Mouse (Mus musculus): ENCODE measurements at regions not wholly inside any gene's neighbourhood (a gene's known extent, or its start where the extent isn't known, plus 50 kb on each side); places are given as distances from the start of the nearest gene placed in this dataset.
"Not testable (repeated sequence)": the region's sequence is repeated elsewhere in the genome, so short reads cannot be mapped to it uniquely, and the experiment has no call there.

DNA sequence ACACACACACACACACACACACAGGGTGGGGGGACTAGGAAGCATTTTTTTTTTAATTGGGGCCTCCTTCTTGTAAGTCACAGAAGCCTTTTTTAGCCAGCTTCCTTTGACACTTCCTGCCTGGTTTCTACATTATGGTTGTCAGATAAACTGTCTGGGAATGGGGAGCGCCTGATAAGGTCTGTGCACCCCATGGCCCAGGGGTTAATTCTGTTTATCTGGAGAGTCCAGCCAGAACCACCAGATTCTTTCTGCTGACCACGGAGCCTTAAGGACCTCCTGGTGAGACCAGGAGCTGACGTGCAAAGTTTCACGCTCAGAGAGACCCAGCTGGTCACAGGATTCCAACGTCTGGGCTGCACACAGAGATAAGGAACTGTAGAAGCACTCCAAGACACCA, 153.4 kb downstream of the Cand1 start:
- Histone ChIP-seq H3K36me3 (ENCODE audit: control insufficient read depth, insufficient read depth, low read length) (no peaks in the 10 kb centered on the region), H3K27me3 (ENCODE audit: control insufficient read depth, insufficient read depth, low read length) (no peaks in the 10 kb centered on the region), H3K4me2 (replicated peaks; ENCODE audit: low read depth, low read length) (no peak overlapping the region), H3K27ac (ENCODE audit: low read depth, low read length) (no peak overlapping the region), H3K4me3 (ENCODE audit: low read depth, low read length) (no peak overlapping the region), H3K9me3 (ENCODE audit: control insufficient read depth, low read length) (no peaks in the 10 kb centered on the region), H3K4me1 (replicated peaks; ENCODE audit: control insufficient read depth, insufficient read depth, low read length) (no peaks in the 10 kb centered on the region), H3K9ac (ENCODE audit: low read depth, low read length) (no peak overlapping the region)
- no peak for ATAC-seq (ENCODE audit: low FRiP score)
- no peak for DNase-seq (ENCODE audit: low spot score)
- 59% methylated on average over 5 of the region's 5 CpGs for whole genome bisulfite sequencing

DNA sequence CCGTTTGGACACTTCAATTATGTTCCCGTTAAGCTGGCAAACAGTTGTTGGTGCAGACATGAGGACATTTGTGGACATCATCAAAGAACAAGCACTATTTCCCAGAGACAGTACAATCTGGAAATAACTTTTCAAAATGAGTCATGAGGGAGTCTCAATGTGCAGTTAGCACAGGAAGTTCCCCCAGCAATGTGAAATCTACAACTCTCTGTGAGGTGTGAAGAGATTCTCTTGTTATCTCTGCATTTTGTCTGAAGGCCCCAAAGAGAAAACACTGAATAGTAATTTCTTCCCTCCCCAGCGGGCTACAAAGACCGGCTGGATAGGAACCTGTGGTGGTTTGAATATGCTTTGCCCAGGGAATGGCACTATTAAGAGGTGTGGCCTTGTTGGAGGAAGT, 156.4 kb downstream of the Cand1 start:
- 89% methylated on average over 4 of the region's 4 CpGs for WGBS
- ATAC-seq (ENCODE audit: low FRiP score), result no peak

DNA sequence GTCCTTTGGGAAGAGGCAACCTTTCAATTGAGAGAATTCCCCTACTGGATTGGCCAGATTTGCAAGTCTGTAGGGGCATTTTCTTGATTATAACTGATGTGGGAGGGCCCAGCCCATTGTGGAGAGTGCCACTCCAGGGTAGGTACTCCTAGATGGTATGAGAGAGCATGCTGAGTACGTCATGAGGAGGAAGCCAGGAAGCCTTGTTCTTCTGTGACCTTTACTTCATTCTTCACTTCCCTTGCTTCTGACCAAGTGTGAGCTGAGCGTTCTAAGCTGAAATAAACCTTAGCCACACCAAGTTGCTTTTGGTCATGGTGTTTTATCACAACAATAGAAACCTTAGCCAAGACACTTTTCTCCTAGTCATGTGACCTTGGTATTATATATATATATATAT, 157.0 kb downstream of the Cand1 start:
- no peak overlapping the region for H3K4me2 ChIP-seq (replicated peaks; ENCODE audit: low read depth, low read length)
- no peaks in the 10 kb centered on the region for H3K4me1 ChIP-seq (replicated peaks; ENCODE audit: control insufficient read depth, insufficient read depth, low read length)
- 82% methylated on average over 2 of the region's 2 CpGs for WGBS
- H3K27ac ChIP-seq (ENCODE audit: low read depth, low read length), result no peak overlapping the region
- no peak for ATAC-seq (ENCODE audit: low FRiP score)
- H3K4me3 ChIP-seq (ENCODE audit: low read depth, low read length), result no peak overlapping the region
- H3K9me3 ChIP-seq (ENCODE audit: control insufficient read depth, low read length), result no peaks in the 10 kb centered on the region
- no peaks in the 10 kb centered on the region for H3K27me3 ChIP-seq (ENCODE audit: control insufficient read depth, insufficient read depth, low read length)
- no peak overlapping the region for H3K9ac ChIP-seq (ENCODE audit: low read depth, low read length)
- DNase-seq (ENCODE audit: low spot score), result no peak
- H3K36me3 ChIP-seq (ENCODE audit: control insufficient read depth, insufficient read depth, low read length), result no peaks in the 10 kb centered on the region

More for the DNA sequence above, 156.4 kb downstream of the Cand1 start:
- no peak for DNase-seq (ENCODE audit: low spot score)
- Histone ChIP-seq H3K9me3 (ENCODE audit: control insufficient read depth, low read length) (no peaks in the 10 kb centered on the region), H3K27me3 (ENCODE audit: control insufficient read depth, insufficient read depth, low read length) (no peaks in the 10 kb centered on the region), H3K9ac (ENCODE audit: low read depth, low read length) (no peak overlapping the region), H3K27ac (ENCODE audit: low read depth, low read length) (no peak overlapping the region), H3K4me3 (ENCODE audit: low read depth, low read length) (no peak overlapping the region), H3K4me1 (replicated peaks; ENCODE audit: control insufficient read depth, insufficient read depth, low read length) (no peaks in the 10 kb centered on the region), H3K4me2 (replicated peaks; ENCODE audit: low read depth, low read length) (no peak overlapping the region), H3K36me3 (ENCODE audit: control insufficient read depth, insufficient read depth, low read length) (no peaks in the 10 kb centered on the region)

DNA sequence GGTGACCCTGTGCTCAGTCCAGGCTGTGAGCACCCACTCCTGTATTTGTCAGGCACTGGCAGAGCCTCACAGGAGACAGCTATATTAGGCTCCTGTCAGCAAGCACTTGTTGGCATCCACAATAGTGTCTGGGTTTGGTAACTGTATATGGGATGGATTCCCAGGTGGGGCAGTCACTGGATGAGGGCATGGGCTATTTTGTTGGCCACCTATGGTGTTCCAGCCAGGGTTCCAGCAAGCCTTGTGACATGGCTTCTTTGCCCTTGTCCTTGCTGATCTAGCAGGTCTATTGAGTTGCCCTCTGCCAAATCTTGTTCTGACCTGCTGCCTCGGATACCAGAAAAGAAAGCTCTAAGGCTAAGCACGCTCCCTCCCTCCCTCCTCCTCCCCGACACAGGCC, 158.1 kb downstream of the Cand1 start:
- not testable (repeated sequence) for H3K4me2 ChIP-seq (replicated peaks; ENCODE audit: low read depth, low read length); ATAC-seq (ENCODE audit: low FRiP score); H3K4me3 ChIP-seq (ENCODE audit: low read depth, low read length); H3K27ac ChIP-seq (ENCODE audit: low read depth, low read length); H3K9me3 ChIP-seq (ENCODE audit: control insufficient read depth, low read length); DNase-seq (ENCODE audit: low spot score); H3K36me3 ChIP-seq (ENCODE audit: control insufficient read depth, insufficient read depth, low read length); H3K9ac ChIP-seq (ENCODE audit: low read depth, low read length); H3K27me3 ChIP-seq (ENCODE audit: control insufficient read depth, insufficient read depth, low read length); H3K4me1 ChIP-seq (replicated peaks; ENCODE audit: control insufficient read depth, insufficient read depth, low read length)
- WGBS, result 88% methylated on average over 3 of the region's 3 CpGs

DNA sequence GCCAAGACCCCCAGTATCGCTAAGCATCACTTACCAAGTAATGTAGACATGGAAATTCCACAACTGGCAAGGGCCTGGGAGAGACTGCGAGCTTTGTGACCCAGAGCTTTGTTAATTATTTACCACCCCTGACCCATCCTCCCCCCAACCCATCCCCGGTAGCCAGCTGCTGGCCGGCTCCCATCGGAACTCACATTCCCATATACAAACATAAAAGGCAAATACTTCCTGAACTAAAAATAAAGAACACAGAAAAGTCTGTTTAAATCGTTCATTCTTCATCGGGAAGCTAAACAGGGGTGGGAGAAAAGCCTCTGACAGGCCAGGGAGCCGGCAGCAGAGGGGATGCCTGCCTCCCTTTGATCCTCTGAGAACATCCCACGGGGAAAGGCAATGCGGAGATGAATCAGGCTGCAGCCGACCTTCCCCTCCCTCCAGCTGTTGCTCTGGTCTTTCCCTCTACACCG, 163.7 kb downstream of the Cand1 start:
- Histone ChIP-seq H3K9me3 (ENCODE audit: control insufficient read depth, low read length) (no peaks in the 10 kb centered on the region), H3K4me2 (replicated peaks; ENCODE audit: low read depth, low read length) (no peak overlapping the region), H3K4me3 (ENCODE audit: low read depth, low read length) (no peak overlapping the region), H3K27me3 (ENCODE audit: control insufficient read depth, insufficient read depth, low read length) (no peaks in the 10 kb centered on the region), H3K36me3 (ENCODE audit: control insufficient read depth, insufficient read depth, low read length) (no peaks in the 10 kb centered on the region), H3K27ac (ENCODE audit: low read depth, low read length) (no peak overlapping the region), H3K9ac (ENCODE audit: low read depth, low read length) (no peak overlapping the region), H3K4me1 (replicated peaks; ENCODE audit: control insufficient read depth, insufficient read depth, low read length) (no peaks in the 10 kb centered on the region)
- WGBS, result 8% methylated on average over 12 of the region's 12 CpGs
- peak; percentile 33 for DNase-seq (ENCODE audit: low spot score)
- ATAC-seq (ENCODE audit: low FRiP score), result peak; percentile 25; the same call in 1 of the 2 replicates

DNA sequence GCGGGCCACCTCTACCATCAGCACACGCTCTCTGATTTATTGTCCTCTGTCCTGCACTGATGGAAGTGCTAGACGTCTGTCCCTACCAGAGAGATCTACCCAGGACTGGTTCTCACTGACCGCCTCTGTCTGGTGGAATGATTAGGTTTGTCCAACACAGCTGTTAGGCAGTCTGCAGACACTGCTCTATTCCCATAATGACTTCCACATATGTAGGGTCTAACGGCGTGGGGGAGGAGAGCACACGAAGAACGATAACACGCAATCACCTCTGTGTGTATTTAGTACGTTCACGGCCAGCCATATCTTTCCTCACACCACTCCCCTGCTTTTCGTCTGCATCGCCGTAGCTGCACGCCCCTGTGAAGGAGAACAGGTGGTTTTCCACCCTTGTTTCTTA, 165.0 kb downstream of the Cand1 start:
- Histone ChIP-seq H3K36me3 (ENCODE audit: control insufficient read depth, insufficient read depth, low read length) (no peaks in the 10 kb centered on the region), H3K9ac (ENCODE audit: low read depth, low read length) (no peak overlapping the region), H3K9me3 (ENCODE audit: control insufficient read depth, low read length) (no peaks in the 10 kb centered on the region), H3K4me2 (replicated peaks; ENCODE audit: low read depth, low read length) (no peak overlapping the region), H3K27me3 (ENCODE audit: control insufficient read depth, insufficient read depth, low read length) (no peaks in the 10 kb centered on the region), H3K4me3 (ENCODE audit: low read depth, low read length) (no peak overlapping the region), H3K4me1 (replicated peaks; ENCODE audit: control insufficient read depth, insufficient read depth, low read length) (no peaks in the 10 kb centered on the region), H3K27ac (ENCODE audit: low read depth, low read length) (no peak overlapping the region)
- no peak for ATAC-seq (ENCODE audit: low FRiP score)
- WGBS, result 84% methylated on average over 15 of the region's 15 CpGs
- no peak for DNase-seq (ENCODE audit: low spot score)

DNA sequence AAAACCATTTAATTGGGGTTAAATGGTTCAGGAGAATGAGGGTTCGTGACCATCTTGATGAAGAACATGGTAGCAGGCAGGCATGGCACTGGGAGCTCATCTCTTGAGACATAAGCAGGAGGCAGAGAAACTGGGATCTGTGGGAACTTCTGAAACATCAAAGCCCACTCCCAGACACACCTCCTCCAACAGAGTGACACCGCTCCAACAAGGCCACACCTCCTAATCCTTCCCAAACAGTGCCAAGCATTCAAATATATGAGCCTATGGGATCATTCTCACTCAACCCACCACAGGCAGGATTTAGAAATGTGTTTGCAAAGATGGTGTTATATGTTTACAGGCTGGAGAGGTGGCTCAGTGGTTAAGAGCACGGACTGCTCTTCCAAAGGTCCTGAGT, 165.9 kb downstream of the Cand1 start:
- 86% methylated on average over 3 of the region's 3 CpGs for WGBS
- H3K9ac ChIP-seq (ENCODE audit: low read depth, low read length), result no peak overlapping the region
- no peak for DNase-seq (ENCODE audit: low spot score)

DNA sequence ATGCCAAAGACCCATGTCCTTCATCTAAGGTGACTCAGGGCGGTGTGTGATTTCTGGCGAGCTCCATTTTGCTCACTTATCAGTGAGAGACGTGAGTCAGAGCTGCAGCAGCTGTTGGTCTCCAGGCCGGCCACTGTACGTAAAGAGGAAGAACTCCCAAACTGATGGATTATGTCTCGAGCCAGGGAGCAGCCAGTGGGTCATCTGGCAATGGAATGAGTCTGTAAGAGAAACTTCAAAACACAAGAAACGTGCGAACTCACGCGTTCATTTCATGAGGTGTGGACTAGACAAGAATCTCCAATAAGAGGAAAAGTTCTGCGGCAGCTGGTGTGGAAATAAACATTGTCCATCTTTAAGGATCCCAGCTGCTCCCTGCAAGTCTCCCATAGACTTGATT, 170.4 kb downstream of the Cand1 start:
- Histone ChIP-seq H3K27me3 (ENCODE audit: control insufficient read depth, insufficient read depth, low read length) (no peaks in the 10 kb centered on the region), H3K9ac (ENCODE audit: low read depth, low read length) (no peak overlapping the region), H3K4me2 (replicated peaks; ENCODE audit: low read depth, low read length) (no peak overlapping the region), H3K36me3 (ENCODE audit: control insufficient read depth, insufficient read depth, low read length) (no peaks in the 10 kb centered on the region), H3K9me3 (ENCODE audit: control insufficient read depth, low read length) (no peaks in the 10 kb centered on the region), H3K4me3 (ENCODE audit: low read depth, low read length) (no peak overlapping the region), H3K27ac (ENCODE audit: low read depth, low read length) (no peak overlapping the region), H3K4me1 (replicated peaks; ENCODE audit: control insufficient read depth, insufficient read depth, low read length) (no peaks in the 10 kb centered on the region)
- WGBS, result 92% methylated on average over 11 of the region's 11 CpGs
- DNase-seq (ENCODE audit: low spot score) (no peak), ATAC-seq (ENCODE audit: low FRiP score) (no peak)

More for the DNA sequence above, 165.9 kb downstream of the Cand1 start:
- H3K27me3 ChIP-seq (ENCODE audit: control insufficient read depth, insufficient read depth, low read length), result no peaks in the 10 kb centered on the region
- no peak for ATAC-seq (ENCODE audit: low FRiP score)
- no peak overlapping the region for H3K4me2 ChIP-seq (replicated peaks; ENCODE audit: low read depth, low read length)
- H3K36me3 ChIP-seq (ENCODE audit: control insufficient read depth, insufficient read depth, low read length), result no peaks in the 10 kb centered on the region
- H3K9me3 ChIP-seq (ENCODE audit: control insufficient read depth, low read length), result no peaks in the 10 kb centered on the region
- no peak overlapping the region for H3K4me3 ChIP-seq (ENCODE audit: low read depth, low read length)
- no peaks in the 10 kb centered on the region for H3K4me1 ChIP-seq (replicated peaks; ENCODE audit: control insufficient read depth, insufficient read depth, low read length)
- no peak overlapping the region for H3K27ac ChIP-seq (ENCODE audit: low read depth, low read length)

DNA sequence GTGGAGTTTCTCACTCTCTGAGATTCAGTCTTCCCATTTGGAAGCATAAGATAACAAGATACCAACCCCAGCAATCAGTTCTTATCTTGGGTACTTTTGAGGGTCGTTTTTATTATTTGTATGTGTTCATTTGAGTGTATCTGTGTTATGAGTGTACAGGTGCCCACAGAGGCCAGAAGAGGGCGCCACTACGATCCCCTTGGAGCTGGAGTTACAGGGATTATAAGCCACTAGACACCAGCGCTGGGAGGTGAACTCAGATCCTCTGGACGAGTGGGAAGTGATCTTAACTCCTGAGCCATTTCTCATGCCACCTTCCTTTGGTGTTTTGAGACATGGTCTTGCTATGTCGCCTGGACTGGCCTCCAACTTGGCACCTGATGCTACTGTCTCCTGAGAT, 172.0 kb downstream of the Cand1 start:
- 83% methylated on average over 6 of the region's 6 CpGs for WGBS
- ATAC-seq (ENCODE audit: low FRiP score), result no peak
- Histone ChIP-seq H3K27ac (ENCODE audit: low read depth, low read length) (no peak overlapping the region), H3K9ac (ENCODE audit: low read depth, low read length) (no peak overlapping the region), H3K9me3 (ENCODE audit: control insufficient read depth, low read length) (no peaks in the 10 kb centered on the region), H3K27me3 (ENCODE audit: control insufficient read depth, insufficient read depth, low read length) (no peaks in the 10 kb centered on the region), H3K4me2 (replicated peaks; ENCODE audit: low read depth, low read length) (no peak overlapping the region), H3K36me3 (ENCODE audit: control insufficient read depth, insufficient read depth, low read length) (no peaks in the 10 kb centered on the region), H3K4me1 (replicated peaks; ENCODE audit: control insufficient read depth, insufficient read depth, low read length) (no peaks in the 10 kb centered on the region), H3K4me3 (ENCODE audit: low read depth, low read length) (no peak overlapping the region)
- DNase-seq (ENCODE audit: low spot score), result no peak
